Mouse (Mus musculus) lung, embryonic 16.5 days (tissue): ENCODE data around the gene Camta1. TPM values are rescaled to one million over a fixed set of nuclear protein-coding genes. Genes with fewer than 3 reads are reported as not detected.

Experiments used
- ATAC-seq: fragments of 200-750 bp; cut with Nextera tagmentation; 2 replicates; pipeline ENCODE4 v1.8.0; 2017; ENCODE audit warnings: low read depth, mild to moderate bottlenecking, moderate library complexity
- H3K27ac ChIP-seq: fragments of 300-500 bp; sonication (generic); 2 replicates; pipeline ENCODE4 v1.5.1; 2014; ENCODE audit warnings: mild to moderate bottlenecking, control low read depth, low read length
- H3K27me3 ChIP-seq: fragments of 300-500 bp; sonication (generic); 2 replicates; pipeline ENCODE4 v1.6.1; 2014; ENCODE audit warnings: low read depth, low read length, mixed read lengths; ENCODE audit not compliant: control insufficient read depth, insufficient read depth
- H3K36me3 ChIP-seq: fragments of 300-500 bp; sonication (generic); 2 replicates; pipeline ENCODE4 v1.6.1; 2014; ENCODE audit warnings: low read length; ENCODE audit not compliant: control insufficient read depth, insufficient read depth
- H3K4me1 ChIP-seq: fragments of 300-500 bp; sonication (generic); replicated peaks from 2 replicates; pipeline ENCODE4 v1.6.1; 2014; ENCODE audit warnings: low read length, mixed read lengths; ENCODE audit not compliant: control insufficient read depth, insufficient read depth
- H3K4me2 ChIP-seq: fragments of 300-500 bp; sonication (generic); 2 replicates; pipeline ENCODE4 v1.6.1; 2014; ENCODE audit warnings: low read depth, low read length, control low read depth
- H3K4me3 ChIP-seq: fragments of 300-500 bp; sonication (generic); 2 replicates; pipeline ENCODE4 v1.5.1; 2014; ENCODE audit warnings: mild to moderate bottlenecking, low read length, control low read depth
- H3K9ac ChIP-seq: fragments of 300-500 bp; sonication (generic); 2 replicates; pipeline ENCODE4 v1.6.1; 2014; ENCODE audit warnings: low read length, control low read depth
- H3K9me3 ChIP-seq: fragments of 300-500 bp; sonication (generic); 2 replicates; pipeline ENCODE4 v1.6.1; 2016; ENCODE audit warnings: low read length; ENCODE audit not compliant: control insufficient read depth
- WGBS: fragments of 180-500 bp; shearing (Covaris S2); extraction: QIAGEN DNeasy Blood & Tissue Kit; methylation state at CpG from one replicate; pipeline ENCODE4 v1.1.7; 2014; 5-methylcytosine and 5-hydroxymethylcytosine counted together
- polyA plus RNA-seq: library from polyadenylated mRNA; unstranded; fragments of >200 nt; fragmentation: Nextera tagmentation; extraction: Ambion mirVana; gene quantifications from 2 replicates; pipeline ENCODE4 v1.2.1, GENCODE M21; 2015

Gene Camta1
- polyA plus RNA-seq, 1 experiment from 2014 or later, result 89.4 TPM

GRCm38 (mm10) chr4:150973264-150973663 is 888.4 kb downstream of the Camta1 start:
- WGBS, result 76% methylated on average over 8 of the region's 8 CpGs
- H3K9ac ChIP-seq, result no peak overlapping the region
- H3K4me2 ChIP-seq, result no peak overlapping the region
- no peak for ATAC-seq
- H3K27me3 ChIP-seq, result no peaks in the 10 kb centered on the region
- no peaks in the 10 kb centered on the region for H3K9me3 ChIP-seq
- H3K4me1 ChIP-seq, result no peaks in the 10 kb centered on the region
- no peak overlapping the region for H3K27ac ChIP-seq
- no peak overlapping the region for H3K4me3 ChIP-seq
- no peaks in the 10 kb centered on the region for H3K36me3 ChIP-seq

GRCm38 (mm10) chr4:150968956-150969355 is 892.7 kb downstream of the Camta1 start:
- no peaks in the 10 kb centered on the region for H3K36me3 ChIP-seq
- no peak overlapping the region for H3K4me3 ChIP-seq
- peaks cover 2% of the 10 kb centered on the region; the same call in 1 of the 2 replicates for H3K4me1 ChIP-seq
- H3K4me2 ChIP-seq, result no peak overlapping the region
- no peak overlapping the region for H3K9ac ChIP-seq
- no peak overlapping the region for H3K27ac ChIP-seq
- ATAC-seq, result no peak
- H3K27me3 ChIP-seq, result no peaks in the 10 kb centered on the region
- H3K9me3 ChIP-seq, result no peaks in the 10 kb centered on the region
- 83% methylated on average over 8 of the region's 8 CpGs for WGBS

GRCm38 (mm10) chr4:150966556-150966955 is 895.1 kb downstream of the Camta1 start:
- no peak overlapping the region for H3K4me3 ChIP-seq
- H3K9me3 ChIP-seq, result no peaks in the 10 kb centered on the region
- WGBS, result 13% methylated on average over 7 of the region's 7 CpGs
- H3K9ac ChIP-seq, result no peak overlapping the region
- H3K36me3 ChIP-seq, result no peaks in the 10 kb centered on the region
- no peaks in the 10 kb centered on the region for H3K27me3 ChIP-seq
- H3K27ac ChIP-seq, result no peak overlapping the region
- no peak for ATAC-seq
- no peak overlapping the region for H3K4me2 ChIP-seq
- peaks cover 2% of the 10 kb centered on the region; the same call in 1 of the 2 replicates for H3K4me1 ChIP-seq

- no peaks in the 10 kb centered on the region for H3K36me3 ChIP-seq
- no peak overlapping the region for H3K9ac ChIP-seq
- no peak overlapping the region for H3K4me2 ChIP-seq
- no peak overlapping the region for H3K4me3 ChIP-seq
- no peak overlapping the region for H3K27ac ChIP-seq
- 71% methylated on average over 11 of the region's 11 CpGs for WGBS
- H3K27me3 ChIP-seq, result no peaks in the 10 kb centered on the region
- ATAC-seq, result no peak
- H3K9me3 ChIP-seq, result no peaks in the 10 kb centered on the region
- peaks cover 2% of the 10 kb centered on the region; the same call in 1 of the 2 replicates for H3K4me1 ChIP-seq
Measured at GRCm38 (mm10) chr4:150965555-150965951, 896.1 kb downstream of the Camta1 start.

- H3K4me2 ChIP-seq, result peak overlapping the region; percentile 55
- H3K27ac ChIP-seq, result no peak overlapping the region
- 11% methylated on average over 25 of the region's 25 CpGs for WGBS
- peaks cover 2% of the 10 kb centered on the region; the same call in 1 of the 2 replicates for H3K4me1 ChIP-seq
- H3K36me3 ChIP-seq, result no peaks in the 10 kb centered on the region
- peak overlapping the region; percentile 30 for H3K4me3 ChIP-seq
- H3K9ac ChIP-seq, result 0 out of 2 replicates have a peak overlapping the region, but pooled peaks have one; percentile 39
- ATAC-seq, result peak; percentile 67; the same call in 1 of the 2 replicates
- H3K27me3 ChIP-seq, result no peaks in the 10 kb centered on the region
- no peaks in the 10 kb centered on the region for H3K9me3 ChIP-seq
Measured at GRCm38 (mm10) chr4:150964635-150965554, 896.8 kb downstream of the Camta1 start.

GRCm38 (mm10) chr4:150963711-150964110 is 898.0 kb downstream of the Camta1 start:
- WGBS, result 72% methylated on average over 2 of the region's 2 CpGs
- no peaks in the 10 kb centered on the region for H3K27me3 ChIP-seq
- no peak overlapping the region for H3K4me3 ChIP-seq
- H3K9ac ChIP-seq, result no peak overlapping the region
- ATAC-seq, result no peak
- no peak overlapping the region for H3K27ac ChIP-seq
- H3K9me3 ChIP-seq, result no peaks in the 10 kb centered on the region
- H3K36me3 ChIP-seq, result no peaks in the 10 kb centered on the region
- peaks cover 2% of the 10 kb centered on the region; the same call in 1 of the 2 replicates for H3K4me1 ChIP-seq
- H3K4me2 ChIP-seq, result no peak overlapping the region

GRCm38 (mm10) chr4:150962231-150962630 is 899.4 kb downstream of the Camta1 start:
- Histone ChIP-seq H3K4me3 (no peak overlapping the region), H3K9ac (no peak overlapping the region), H3K4me2 (no peak overlapping the region), H3K36me3 (no peaks in the 10 kb centered on the region), H3K4me1 (peaks cover 2% of the 10 kb centered on the region; the same call in 1 of the 2 replicates), H3K9me3 (no peaks in the 10 kb centered on the region), H3K27ac (no peak overlapping the region), H3K27me3 (no peaks in the 10 kb centered on the region)
- WGBS, result 25% methylated on average over 6 of the region's 6 CpGs
- ATAC-seq, result 0 out of 2 replicates have a peak, but pooled peaks have one; percentile 31

- no peaks in the 10 kb centered on the region for H3K9me3 ChIP-seq
- H3K9ac ChIP-seq, result no peak overlapping the region
- no peak overlapping the region for H3K4me2 ChIP-seq
- 76% methylated on average over 7 of the region's 7 CpGs for WGBS
- H3K4me3 ChIP-seq, result no peak overlapping the region
- no peaks in the 10 kb centered on the region for H3K36me3 ChIP-seq
- H3K27me3 ChIP-seq, result no peaks in the 10 kb centered on the region
- no peak for ATAC-seq
- H3K4me1 ChIP-seq, result no peaks in the 10 kb centered on the region
- no peak overlapping the region for H3K27ac ChIP-seq
Measured at GRCm38 (mm10) chr4:150958536-150958935, 903.1 kb downstream of the Camta1 start.

- Histone ChIP-seq H3K9ac (no peak overlapping the region), H3K4me2 (no peak overlapping the region), H3K4me3 (no peak overlapping the region), H3K36me3 (no peaks in the 10 kb centered on the region), H3K4me1 (no peaks in the 10 kb centered on the region), H3K9me3 (no peaks in the 10 kb centered on the region), H3K27ac (no peak overlapping the region), H3K27me3 (no peaks in the 10 kb centered on the region)
- ATAC-seq, result no peak
- 63% methylated on average over 1 of the region's 1 CpGs for WGBS
Measured at GRCm38 (mm10) chr4:150957106-150957458, 904.6 kb downstream of the Camta1 start.
